Mouse (Mus musculus): ENCODE measurements around the gene Spsb4.
"Not testable (repeated sequence)": the region's sequence is repeated elsewhere in the genome, so short reads cannot be mapped to it uniquely, and the experiment has no call there.

Gene Spsb4

GRCm38 (mm10) chr9:96948546-96948945, 70.1 kb downstream of the Spsb4 start:
- no peaks in the 10 kb centered on the region for H3K9me3 ChIP-seq (ENCODE audit: low read length)
- H3K4me3 ChIP-seq (replicated peaks; ENCODE audit: low read length), result no peak overlapping the region
- H3K36me3 ChIP-seq (ENCODE audit: insufficient read depth, low read length), result no peaks in the 10 kb centered on the region
- H3K4me1 ChIP-seq (replicated peaks; ENCODE audit: low read depth, low read length), result 0 out of 2 replicates have a peak, but pooled peaks cover 7% of the 10 kb centered on the region
- peaks cover 16% of the 10 kb centered on the region for H3K27me3 ChIP-seq (ENCODE audit: insufficient read depth, low read length)
- TF ChIP-seq NANOG (IDR thresholded peaks at IDR 0.05; ENCODE audit: borderline replicate concordance, low read length), result no peak
- no peak for TF ChIP-seq CTCF (conservative IDR thresholded peaks at IDR 0.05; ENCODE audit: low read length)
- TF ChIP-seq POU5F1 (IDR thresholded peaks at IDR 0.05; ENCODE audit: borderline replicate concordance, low read length), result no peak

GRCm38 (mm10) chr9:96947171-96947570, 71.5 kb downstream of the Spsb4 start:
- 0 out of 2 replicates have a peak, but pooled peaks cover 7% of the 10 kb centered on the region for H3K4me1 ChIP-seq (replicated peaks; ENCODE audit: low read depth, low read length)
- H3K4me3 ChIP-seq (replicated peaks; ENCODE audit: low read length), result no peak overlapping the region
- TF ChIP-seq POU5F1 (IDR thresholded peaks at IDR 0.05; ENCODE audit: borderline replicate concordance, low read length), result no peak
- TF ChIP-seq CTCF (conservative IDR thresholded peaks at IDR 0.05; ENCODE audit: low read length), result no peak
- TF ChIP-seq NANOG (IDR thresholded peaks at IDR 0.05; ENCODE audit: borderline replicate concordance, low read length), result no peak
- no peaks in the 10 kb centered on the region for H3K36me3 ChIP-seq (ENCODE audit: insufficient read depth, low read length)
- no peaks in the 10 kb centered on the region for H3K9me3 ChIP-seq (ENCODE audit: low read length)
- H3K27me3 ChIP-seq (ENCODE audit: insufficient read depth, low read length), result peaks cover 16% of the 10 kb centered on the region

- TF ChIP-seq POU5F1 (IDR thresholded peaks at IDR 0.05; ENCODE audit: borderline replicate concordance, low read length) (no peak), CTCF (conservative IDR thresholded peaks at IDR 0.05; ENCODE audit: low read length) (no peak), NANOG (IDR thresholded peaks at IDR 0.05; ENCODE audit: borderline replicate concordance, low read length) (no peak)
- Histone ChIP-seq H3K36me3 (ENCODE audit: insufficient read depth, low read length) (no peaks in the 10 kb centered on the region), H3K4me1 (replicated peaks; ENCODE audit: low read depth, low read length) (0 out of 2 replicates have a peak, but pooled peaks cover 7% of the 10 kb centered on the region), H3K9me3 (ENCODE audit: low read length) (peaks cover 8% of the 10 kb centered on the region), H3K27me3 (ENCODE audit: insufficient read depth, low read length) (peaks cover 16% of the 10 kb centered on the region), H3K4me3 (replicated peaks; ENCODE audit: low read length) (peak overlapping the region; percentile 48)
These were observed 74.1 kb downstream of the Spsb4 start for GRCm38 (mm10) chr9:96944517-96944916.

GRCm38 (mm10) chr9:96942975-96943374, 75.7 kb downstream of the Spsb4 start:
- Histone ChIP-seq H3K9me3 (ENCODE audit: low read length) (peaks cover 8% of the 10 kb centered on the region), H3K27me3 (ENCODE audit: insufficient read depth, low read length) (peaks cover 11% of the 10 kb centered on the region), H3K4me3 (replicated peaks; ENCODE audit: low read length) (no peak overlapping the region), H3K36me3 (ENCODE audit: insufficient read depth, low read length) (no peaks in the 10 kb centered on the region), H3K4me1 (replicated peaks; ENCODE audit: low read depth, low read length) (0 out of 2 replicates have a peak, but pooled peaks cover 7% of the 10 kb centered on the region)
- TF ChIP-seq CTCF (conservative IDR thresholded peaks at IDR 0.05; ENCODE audit: low read length), result no peak
- TF ChIP-seq NANOG (IDR thresholded peaks at IDR 0.05; ENCODE audit: borderline replicate concordance, low read length), result no peak
- TF ChIP-seq POU5F1 (IDR thresholded peaks at IDR 0.05; ENCODE audit: borderline replicate concordance, low read length), result no peak

- Histone ChIP-seq H3K9me3 (ENCODE audit: low read length) (peaks cover 8% of the 10 kb centered on the region), H3K27me3 (ENCODE audit: insufficient read depth, low read length) (0 out of 2 replicates have a peak, but pooled peaks cover under 1% of the 10 kb centered on the region), H3K4me3 (replicated peaks; ENCODE audit: low read length) (no peak overlapping the region), H3K4me1 (replicated peaks; ENCODE audit: low read depth, low read length) (no peaks in the 10 kb centered on the region; the same call in 1 of the 2 replicates), H3K36me3 (ENCODE audit: insufficient read depth, low read length) (no peaks in the 10 kb centered on the region)
- TF ChIP-seq CTCF (conservative IDR thresholded peaks at IDR 0.05; ENCODE audit: low read length) (no peak), POU5F1 (IDR thresholded peaks at IDR 0.05; ENCODE audit: borderline replicate concordance, low read length) (no peak), NANOG (IDR thresholded peaks at IDR 0.05; ENCODE audit: borderline replicate concordance, low read length) (no peak)
These were observed 79.8 kb downstream of the Spsb4 start for GRCm38 (mm10) chr9:96938887-96939286.

- H3K27me3 ChIP-seq (ENCODE audit: insufficient read depth, low read length); H3K4me1 ChIP-seq (replicated peaks; ENCODE audit: low read depth, low read length); H3K4me3 ChIP-seq (replicated peaks; ENCODE audit: low read length); H3K36me3 ChIP-seq (ENCODE audit: insufficient read depth, low read length): not testable (repeated sequence)
- H3K9me3 ChIP-seq (ENCODE audit: low read length), result peaks cover 13% of the 10 kb centered on the region
These were observed 82.2 kb downstream of the Spsb4 start for GRCm38 (mm10) chr9:96936427-96936826.

- TF ChIP-seq CTCF (conservative IDR thresholded peaks at IDR 0.05; ENCODE audit: low read length) (no peak), POU5F1 (IDR thresholded peaks at IDR 0.05; ENCODE audit: borderline replicate concordance, low read length) (no peak), NANOG (IDR thresholded peaks at IDR 0.05; ENCODE audit: borderline replicate concordance, low read length) (peak; percentile 34; the same call in 1 of the 2 replicates)
- no peaks in the 10 kb centered on the region for H3K27me3 ChIP-seq (ENCODE audit: insufficient read depth, low read length)
- no peaks in the 10 kb centered on the region; the same call in 1 of the 2 replicates for H3K4me1 ChIP-seq (replicated peaks; ENCODE audit: low read depth, low read length)
- no peak overlapping the region for H3K4me3 ChIP-seq (replicated peaks; ENCODE audit: low read length)
- H3K36me3 ChIP-seq (ENCODE audit: insufficient read depth, low read length), result no peaks in the 10 kb centered on the region
- peaks cover 13% of the 10 kb centered on the region for H3K9me3 ChIP-seq (ENCODE audit: low read length)
These were observed 82.9 kb downstream of the Spsb4 start for GRCm38 (mm10) chr9:96935556-96936300.

- Histone ChIP-seq H3K27me3 (ENCODE audit: insufficient read depth, low read length) (no peaks in the 10 kb centered on the region), H3K4me3 (replicated peaks; ENCODE audit: low read length) (no peak overlapping the region), H3K9me3 (ENCODE audit: low read length) (peaks cover 7% of the 10 kb centered on the region; the same call in 1 of the 2 replicates), H3K4me1 (replicated peaks; ENCODE audit: low read depth, low read length) (no peaks in the 10 kb centered on the region; the same call in 1 of the 2 replicates), H3K36me3 (ENCODE audit: insufficient read depth, low read length) (no peaks in the 10 kb centered on the region)
- TF ChIP-seq CTCF (conservative IDR thresholded peaks at IDR 0.05; ENCODE audit: low read length), result no peak
- no peak for TF ChIP-seq NANOG (IDR thresholded peaks at IDR 0.05; ENCODE audit: borderline replicate concordance, low read length)
- no peak for TF ChIP-seq POU5F1 (IDR thresholded peaks at IDR 0.05; ENCODE audit: borderline replicate concordance, low read length)
These were observed 83.8 kb downstream of the Spsb4 start for GRCm38 (mm10) chr9:96934816-96935215.

Data from E14TG2a.4 (cell line).